Mouse (Mus musculus): ENCODE data around the gene Usp49.

GRCm38 (mm10) chr17:47630678-47631065 lies at the start of gene Usp49:
- TF ChIP-seq CTCF (IDR thresholded peaks at IDR 0.05; ENCODE audit: low read depth), result no peak
- no peak for TF ChIP-seq EP300 (IDR thresholded peaks at IDR 0.05; ENCODE audit: low read depth)

Data from liver, postnatal 0 days (tissue).